Mouse (Mus musculus) forebrain, embryonic 11.5 days (tissue): Measurements from ENCODE around the gene Pdzd3. TPM values are rescaled to one million over a fixed set of nuclear protein-coding genes. Genes with fewer than 3 reads are reported as not detected.

Experiments
- ATAC-seq: fragments of 200-750 bp; cut with Nextera tagmentation; replicated peaks from 2 replicates; pipeline ENCODE4 v1.8.0; 2017; ENCODE audit warnings: moderate TSS enrichment; ENCODE audit not compliant: low FRiP score
- DNase-seq: peaks from one replicate; pipeline ENCODE4 v3.0.0-alpha.2; 2017; ENCODE audit warnings: low spot score
- H3K27ac ChIP-seq: fragments of 300-500 bp; sonication (generic); 2 replicates; pipeline ENCODE4 v1.5.1; 2014; ENCODE audit warnings: low read depth, low read length
- H3K27me3 ChIP-seq: fragments of 300-500 bp; sonication (generic); 2 replicates; pipeline ENCODE4 v1.6.1; 2014; ENCODE audit warnings: mild to moderate bottlenecking, low read length, mixed read lengths; ENCODE audit not compliant: control insufficient read depth, insufficient read depth
- H3K36me3 ChIP-seq: fragments of 300-500 bp; sonication (generic); 2 replicates; pipeline ENCODE4 v1.6.1; 2014; ENCODE audit warnings: mild to moderate bottlenecking, low read length, moderate library complexity, mixed read lengths; ENCODE audit not compliant: control insufficient read depth, insufficient read depth
- H3K4me1 ChIP-seq: fragments of 300-500 bp; sonication (generic); replicated peaks from 2 replicates; pipeline ENCODE4 v1.6.1; 2014; ENCODE audit warnings: low read length, mixed read lengths; ENCODE audit not compliant: control insufficient read depth, insufficient read depth
- H3K4me2 ChIP-seq: fragments of 300-500 bp; sonication (generic); 2 replicates; pipeline ENCODE4 v1.6.1; 2014; ENCODE audit warnings: low read depth, mild to moderate bottlenecking, low read length, moderate library complexity, mixed read lengths; ENCODE audit not compliant: severe bottlenecking
- H3K4me3 ChIP-seq: fragments of 300-500 bp; sonication (generic); 2 replicates; pipeline ENCODE4 v1.5.1; 2014; ENCODE audit warnings: low read depth, low read length
- H3K9ac ChIP-seq: fragments of 300-500 bp; sonication (generic); 2 replicates; pipeline ENCODE4 v1.6.1; 2014; ENCODE audit warnings: low read length
- H3K9me3 ChIP-seq: fragments of 300-500 bp; sonication (generic); 2 replicates; pipeline ENCODE4 v1.6.1; 2016; ENCODE audit warnings: low read length, mixed read lengths; ENCODE audit not compliant: control insufficient read depth
- WGBS: fragments of 180-500 bp; shearing (Covaris S2); extraction: QIAGEN DNeasy Blood & Tissue Kit; methylation state at CpG from one replicate; pipeline ENCODE4 v1.1.7; 2014; 5-methylcytosine and 5-hydroxymethylcytosine counted together
- polyA plus RNA-seq: library from polyadenylated mRNA; unstranded; fragments of >200 nt; fragmentation: Nextera tagmentation; extraction: Ambion mirVana; gene quantifications from 2 replicates; pipeline ENCODE4 v1.2.1, GENCODE M21; 2014

The Pdzd3 gene
- polyA plus RNA-seq, 1 experiment from 2014 or later = 0.16 TPM

DNA sequence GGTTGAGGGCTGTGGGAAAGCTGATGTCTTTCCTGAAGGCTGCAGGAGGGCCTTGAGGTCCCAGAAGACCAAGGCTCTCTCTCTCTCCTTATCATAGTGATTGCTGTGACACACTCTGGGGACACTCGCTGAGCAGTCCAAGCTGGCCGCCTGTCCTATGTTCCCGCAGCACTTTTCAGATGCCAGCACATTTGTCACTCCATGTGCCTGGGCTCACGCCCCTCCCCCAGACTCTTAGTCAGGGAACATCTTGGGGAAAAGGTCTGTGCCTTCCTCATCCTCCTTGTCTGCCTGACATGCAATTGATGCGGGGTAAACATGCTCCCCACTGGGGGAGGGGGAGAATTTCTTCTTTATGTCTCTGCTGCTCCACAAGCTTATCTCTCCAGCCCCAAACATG is 31.9 kb upstream of the Pdzd3 start:
- Histone ChIP-seq H3K9ac (no peak overlapping the region), H3K36me3 (no peaks in the 10 kb centered on the region), H3K4me2 (no peak overlapping the region), H3K4me1 (peaks cover 5% of the 10 kb centered on the region), H3K4me3 (no peak overlapping the region), H3K27ac (no peak overlapping the region), H3K27me3 (no peaks in the 10 kb centered on the region), H3K9me3 (no peaks in the 10 kb centered on the region)
- 82% methylated on average over 5 of the region's 5 CpGs for WGBS
- DNase-seq = no peak
- no peak for ATAC-seq

DNA sequence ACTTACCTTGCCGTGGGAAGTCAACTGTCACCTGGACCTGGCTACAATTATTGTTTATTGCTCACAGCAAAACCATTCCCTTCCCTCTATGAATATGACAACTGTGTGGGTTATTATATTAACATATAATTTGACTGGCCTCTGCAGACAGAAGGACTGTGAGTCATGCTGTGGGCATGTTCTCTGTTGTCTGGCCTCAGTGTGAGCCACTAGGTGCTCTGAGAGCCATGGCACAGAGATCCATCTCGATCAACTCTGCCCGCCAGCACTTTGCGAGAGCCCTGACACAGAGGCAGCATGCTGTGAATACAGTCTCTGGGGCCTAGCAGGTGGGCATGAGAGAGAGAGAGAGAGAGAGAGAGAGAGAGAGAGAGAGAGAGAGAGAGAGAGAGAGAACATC is 18.7 kb upstream of the Pdzd3 start:
- H3K9me3 ChIP-seq = no peaks in the 10 kb centered on the region
- DNase-seq = no peak
- H3K27ac ChIP-seq = no peak overlapping the region
- H3K9ac ChIP-seq = no peak overlapping the region
- ATAC-seq = no peak
- H3K36me3 ChIP-seq = no peaks in the 10 kb centered on the region
- no peaks in the 10 kb centered on the region; the same call in 1 of the 2 replicates for H3K4me1 ChIP-seq
- 85% methylated on average over 4 of the region's 4 CpGs for WGBS
- no peak overlapping the region for H3K4me2 ChIP-seq
- no peak overlapping the region for H3K4me3 ChIP-seq
- no peaks in the 10 kb centered on the region for H3K27me3 ChIP-seq

DNA sequence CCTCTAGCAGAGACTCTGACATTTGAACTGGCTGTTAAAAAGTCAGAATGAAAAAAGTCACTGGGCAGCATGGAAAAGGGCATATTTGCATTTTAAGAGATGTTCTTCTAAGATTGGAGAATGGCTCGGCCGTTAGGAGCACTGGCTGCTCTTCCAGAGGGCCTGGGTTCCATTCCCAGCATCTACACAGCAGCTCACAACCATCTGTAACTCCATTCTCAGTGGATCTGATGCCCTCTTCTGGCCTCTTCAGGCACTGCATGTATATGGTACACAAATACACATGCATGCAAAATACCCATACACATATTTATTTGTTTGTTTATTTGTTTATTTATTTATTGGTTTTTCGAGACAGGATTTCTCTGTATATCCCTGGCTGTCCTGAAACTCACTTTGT is 17.8 kb upstream of the Pdzd3 start:
- no peak overlapping the region for H3K4me3 ChIP-seq
- H3K4me1 ChIP-seq = no peaks in the 10 kb centered on the region; the same call in 1 of the 2 replicates
- DNase-seq (no peak), ATAC-seq (no peak)
- H3K36me3 ChIP-seq = no peaks in the 10 kb centered on the region
- H3K27me3 ChIP-seq = no peaks in the 10 kb centered on the region
- H3K4me2 ChIP-seq = no peak overlapping the region
- no peak overlapping the region for H3K9ac ChIP-seq
- H3K9me3 ChIP-seq = no peaks in the 10 kb centered on the region
- WGBS = 81% methylated on average over 3 of the region's 3 CpGs
- no peak overlapping the region for H3K27ac ChIP-seq

DNA sequence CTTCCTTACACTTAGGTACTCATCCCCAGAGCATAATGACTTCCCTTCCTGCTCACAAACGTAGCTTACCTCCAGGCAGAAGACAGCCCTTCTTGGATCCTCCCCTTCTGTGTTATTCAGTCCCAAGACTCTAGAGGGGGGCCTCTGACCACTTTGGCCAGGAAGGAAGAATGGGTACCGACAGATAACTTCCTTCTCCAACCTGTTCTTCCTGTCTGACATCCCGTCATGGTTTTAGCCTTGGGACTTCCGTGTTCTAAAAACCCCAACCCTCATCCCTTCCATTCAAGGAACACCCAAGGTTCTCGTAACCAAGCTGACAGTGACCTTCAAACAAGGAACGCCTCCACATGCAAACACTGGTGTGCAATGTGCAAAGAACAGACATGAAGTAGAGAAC is 17.2 kb upstream of the Pdzd3 start, which contains the start of gene Nlrx1:
Gene Nlrx1, minus strand, starts transcription at position 168 of the 400 bp plus-strand sequence.
- 83% methylated on average over 6 of the region's 6 CpGs for WGBS
- 0 out of 2 replicates have a peak within 1 kb of the TSS, but pooled peaks have one; percentile 27 for H3K27ac ChIP-seq
- peak within 1 kb of the TSS; percentile 78 for H3K9ac ChIP-seq
- H3K36me3 ChIP-seq = no peaks in the 10 kb centered on the region
- H3K27me3 ChIP-seq = no peaks in the 10 kb centered on the region
- DNase-seq (no peak), ATAC-seq (peak; percentile 39)
- no peaks in the 10 kb centered on the region; the same call in 1 of the 2 replicates for H3K4me1 ChIP-seq
- peak within 1 kb of the TSS; percentile 39 for H3K4me3 ChIP-seq
- H3K4me2 ChIP-seq = peak within 1 kb of the TSS; percentile 71
- no peaks in the 10 kb centered on the region for H3K9me3 ChIP-seq

DNA sequence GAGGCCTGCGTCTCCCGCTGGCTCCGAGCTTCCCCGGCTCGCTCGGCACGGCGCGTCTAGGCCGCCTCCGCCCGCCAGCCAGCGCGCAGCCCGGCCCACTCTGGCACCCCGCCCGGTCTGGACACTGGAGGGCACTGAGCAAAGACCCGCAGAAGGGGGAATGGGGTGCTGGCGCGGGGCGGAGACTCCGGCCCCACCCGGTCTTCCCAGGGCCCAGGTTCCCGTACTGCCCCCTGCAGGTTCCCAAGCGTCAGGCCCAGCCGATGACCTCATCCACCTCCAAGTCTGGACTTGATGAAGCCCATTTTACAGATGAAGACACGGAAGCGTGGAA is 16.7 kb upstream of the Pdzd3 start:
- Histone ChIP-seq H3K36me3 (no peaks in the 10 kb centered on the region), H3K4me3 (peak overlapping the region; percentile 39), H3K4me2 (peak overlapping the region; percentile 71), H3K27me3 (no peaks in the 10 kb centered on the region), H3K27ac (0 out of 2 replicates have a peak overlapping the region, but pooled peaks have one; percentile 27), H3K9ac (peak overlapping the region; percentile 78), H3K9me3 (no peaks in the 10 kb centered on the region), H3K4me1 (no peaks in the 10 kb centered on the region; the same call in 1 of the 2 replicates)
- DNase-seq = peak; percentile 88
- peak; percentile 84 for ATAC-seq
- WGBS = 6% methylated on average over 28 of the region's 28 CpGs

DNA sequence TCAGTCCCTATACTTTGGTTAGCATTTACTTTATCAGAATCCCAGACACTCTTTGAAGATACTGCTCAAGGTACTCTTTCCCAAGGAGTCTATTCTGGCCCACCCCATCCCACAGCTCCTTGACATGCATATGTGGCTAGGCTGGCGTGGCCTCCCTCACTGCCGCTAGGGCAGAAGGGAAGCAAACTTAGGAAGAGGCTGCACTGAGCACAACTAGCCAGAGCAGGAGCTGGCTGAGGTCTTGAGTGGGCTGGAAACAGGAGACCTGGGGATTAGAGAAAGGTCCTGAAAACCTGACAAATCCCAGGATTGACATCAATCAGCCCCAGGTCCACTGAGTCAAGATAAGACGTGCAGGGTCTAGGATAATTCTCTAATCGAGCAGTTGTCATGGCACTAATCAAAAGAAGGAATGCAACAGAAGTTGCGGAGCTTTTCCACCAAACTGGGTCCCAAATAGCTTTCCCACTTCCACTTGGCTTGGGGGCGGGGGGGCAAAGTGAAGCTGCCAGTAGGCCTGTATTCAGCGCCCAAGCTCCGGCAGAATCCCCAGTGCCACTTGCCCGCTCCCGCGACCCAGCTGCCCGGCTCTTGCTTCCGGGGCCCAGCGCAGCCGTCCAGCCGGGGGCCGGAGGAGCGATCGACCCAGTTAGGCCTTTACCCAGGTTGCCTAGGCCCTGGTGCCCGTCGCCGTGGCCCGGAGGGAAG is 16.2 kb upstream of the Pdzd3 start:
- peak overlapping the region; percentile 71 for H3K4me2 ChIP-seq
- H3K27ac ChIP-seq = 0 out of 2 replicates have a peak overlapping the region, but pooled peaks have one; percentile 27
- DNase-seq = no peak
- peak overlapping the region; percentile 39 for H3K4me3 ChIP-seq
- H3K9me3 ChIP-seq = no peaks in the 10 kb centered on the region
- no peaks in the 10 kb centered on the region; the same call in 1 of the 2 replicates for H3K4me1 ChIP-seq
- H3K36me3 ChIP-seq = no peaks in the 10 kb centered on the region
- WGBS = 9% methylated on average over 23 of the region's 23 CpGs
- peak overlapping the region; percentile 78 for H3K9ac ChIP-seq
- ATAC-seq = peak; percentile 30
- no peaks in the 10 kb centered on the region for H3K27me3 ChIP-seq

DNA sequence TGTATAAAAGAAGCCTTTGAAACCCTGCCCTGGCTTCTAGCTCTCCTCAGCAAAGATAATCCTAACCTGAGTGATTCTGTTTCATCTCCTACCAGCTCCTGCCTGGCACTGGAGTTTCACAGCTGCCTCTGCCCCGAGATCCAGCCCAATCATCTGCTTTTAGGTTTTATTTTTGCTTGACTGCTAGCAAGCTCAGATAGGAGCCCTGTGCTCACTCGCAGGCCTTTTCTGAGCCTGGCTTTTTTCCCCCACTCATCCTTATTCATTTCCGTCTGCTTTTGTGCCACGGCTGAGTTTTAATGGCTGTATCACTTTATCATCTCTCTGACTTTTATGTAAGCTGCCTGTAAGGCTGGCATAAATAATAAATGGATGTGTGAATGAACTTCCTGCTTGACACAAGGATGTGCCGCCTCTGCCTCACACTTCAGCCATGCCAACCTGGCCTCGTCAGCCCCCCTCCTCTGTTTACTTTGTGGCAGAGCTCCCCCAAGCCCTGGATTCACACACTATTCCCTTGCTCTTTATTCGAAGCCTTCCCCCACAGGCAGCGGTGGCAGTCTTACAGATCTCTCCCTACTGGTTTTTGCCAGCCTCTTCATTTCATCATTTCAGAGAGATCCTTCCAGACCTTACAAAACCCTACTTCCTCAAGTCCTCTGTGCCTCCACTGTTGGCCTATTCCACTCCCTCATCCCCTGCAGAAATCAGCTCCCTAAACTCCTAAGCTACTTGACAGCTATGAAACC is 15.4 kb upstream of the Pdzd3 start:
- DNase-seq (no peak), ATAC-seq (no peak)
- Histone ChIP-seq H3K9ac (no peak overlapping the region; the same call in 1 of the 2 replicates), H3K9me3 (no peaks in the 10 kb centered on the region), H3K27me3 (no peaks in the 10 kb centered on the region), H3K4me2 (no peak overlapping the region), H3K4me3 (no peak overlapping the region), H3K4me1 (no peaks in the 10 kb centered on the region; the same call in 1 of the 2 replicates), H3K36me3 (no peaks in the 10 kb centered on the region), H3K27ac (no peak overlapping the region)
- 71% methylated on average over 8 of the region's 8 CpGs for WGBS

DNA sequence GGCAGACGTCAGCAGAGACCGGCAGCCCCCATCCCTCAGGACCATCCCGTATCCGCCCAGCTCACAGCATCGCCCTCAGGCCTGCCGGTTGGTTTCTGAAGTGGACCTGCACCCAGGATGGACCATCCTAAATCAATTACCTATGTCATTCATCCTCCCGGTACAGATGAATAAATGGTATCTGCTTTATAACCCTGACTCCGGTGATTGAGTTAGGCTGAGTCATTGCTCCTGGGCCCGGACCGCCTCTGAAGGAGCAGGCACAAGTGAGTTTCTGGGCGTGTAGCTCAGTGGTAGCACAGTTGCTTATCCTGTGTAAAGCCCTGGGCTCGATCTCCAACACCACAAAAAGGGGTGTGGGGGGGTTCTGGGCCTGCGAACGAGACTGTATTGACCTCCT is 10.1 kb upstream of the Pdzd3 start:
- Histone ChIP-seq H3K9me3 (no peaks in the 10 kb centered on the region), H3K4me3 (no peak overlapping the region), H3K4me1 (no peaks in the 10 kb centered on the region), H3K36me3 (no peaks in the 10 kb centered on the region), H3K27me3 (no peaks in the 10 kb centered on the region), H3K9ac (no peak overlapping the region), H3K4me2 (no peak overlapping the region), H3K27ac (no peak overlapping the region)
- WGBS = 91% methylated on average over 14 of the region's 14 CpGs
- ATAC-seq (no peak), DNase-seq (no peak)
